ENCODE assay signal across 21 mouse cellular contexts in the genomic region with DNA sequence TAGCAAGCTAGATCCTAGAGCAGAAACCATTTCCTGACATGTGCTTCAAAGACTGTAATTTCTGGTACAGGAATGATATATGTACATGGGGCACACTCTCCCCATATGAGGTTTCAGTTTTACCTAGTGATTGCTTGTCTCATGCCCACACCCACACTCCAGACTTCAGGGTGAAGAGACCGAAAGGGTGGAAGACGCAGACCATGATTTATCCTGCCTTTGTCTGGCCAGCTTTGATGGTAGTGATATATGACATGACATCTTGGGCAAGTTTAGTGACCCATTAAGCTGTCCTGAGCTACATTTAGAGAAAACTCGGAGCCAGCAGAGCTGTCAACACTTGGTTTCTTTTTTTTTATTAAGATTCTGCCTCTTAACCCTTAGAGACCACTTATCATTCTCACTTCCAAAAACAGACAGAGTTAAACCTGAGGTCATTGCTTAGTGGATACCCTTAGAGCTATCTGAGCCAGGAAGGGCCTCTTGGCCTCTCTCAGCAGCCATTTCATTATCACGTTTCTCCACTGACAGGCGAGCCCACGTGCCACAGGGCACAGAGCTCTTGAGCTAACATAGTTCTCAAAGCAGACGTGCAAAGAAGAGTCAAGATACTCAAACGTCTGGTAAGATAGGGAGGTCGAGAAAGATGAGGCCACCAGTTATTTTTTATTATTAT.
A peak's percentile ranks its signal among the peaks of the same experiment; 100 is the strongest.
DNase-seq lines count a peak whose midpoint lies in the region; ATAC-seq lines count a peak whose summit lies in the region.
"Had no signal": no experiment of that assay in that cellular context is flagged by ENCODE, and none has a peak within 500 bp of the region (broad histone marks: within the 10 kb centered on the region; RNA-seq: fewer than 3 reads in every experiment).

No protein-coding gene starts in this region.

- H3K9ac ChIP-seq in heart, embryonic 12.5 days = no peak overlapping the region
- no peak overlapping the region for H3K9ac ChIP-seq in heart, embryonic 15.5 days
- H3K9ac ChIP-seq in forebrain, embryonic 13.5 days = no peak overlapping the region
- H3K9ac ChIP-seq: embryonic facial prominence, embryonic 13.5 days; limb, embryonic 12.5 days; liver, embryonic 12.5 days had no signal

- H3K4me1 ChIP-seq in heart, embryonic 12.5 days (replicated peaks) = peaks cover 12% of the 10 kb centered on the region
- H3K4me1 ChIP-seq in heart, embryonic 15.5 days (replicated peaks) = peaks cover 11% of the 10 kb centered on the region
- H3K4me1 ChIP-seq in forebrain, embryonic 13.5 days = no peaks in the 10 kb centered on the region
- H3K4me1 ChIP-seq: embryonic facial prominence, embryonic 13.5 days; hindbrain, embryonic 10.5 days; limb, embryonic 12.5 days; liver, embryonic 12.5 days had no signal

- H3K9me3 ChIP-seq in heart, embryonic 12.5 days (replicated peaks) = peaks cover 7% of the 10 kb centered on the region; the same call in 1 of the 2 replicates
- H3K9me3 ChIP-seq in heart, embryonic 15.5 days (replicated peaks) = no peaks in the 10 kb centered on the region
- no peaks in the 10 kb centered on the region for H3K9me3 ChIP-seq in forebrain, embryonic 13.5 days (replicated peaks)
- H3K9me3 ChIP-seq: embryonic facial prominence, embryonic 13.5 days; hindbrain, embryonic 10.5 days; limb, embryonic 12.5 days; liver, embryonic 12.5 days had no signal

- no peak for DNase-seq in heart, adult 8-10 months (ENCODE audit: low spot score)
- DNase-seq in embryo, embryonic 11 days = peak; percentile 43
- DNase-seq in retina, embryonic 14.5 days (ENCODE audit: low spot score) = peak; percentile 16
- DNase-seq in spleen, adult 18-20 months = no peak
- DNase-seq: cerebellum, adult 2 months; cerebellum, postnatal 36 days; kidney, adult 11 months; lung, adult 2 months; right cerebral cortex, postnatal 4 days; thymus, postnatal 25 days had no signal

- no peak overlapping the region for H3K27ac ChIP-seq in heart, embryonic 12.5 days (ENCODE audit: poor library complexity, severe bottlenecking)
- no peak overlapping the region for H3K27ac ChIP-seq in heart, embryonic 15.5 days
- H3K27ac ChIP-seq in forebrain, embryonic 13.5 days = no peak overlapping the region
- H3K27ac ChIP-seq: embryonic facial prominence, embryonic 13.5 days; hindbrain, embryonic 10.5 days; hindbrain, postnatal 0 days; limb, embryonic 12.5 days; liver, embryonic 12.5 days had no signal

- H3K36me3 ChIP-seq in heart, embryonic 12.5 days = no peaks in the 10 kb centered on the region
- H3K36me3 ChIP-seq in heart, embryonic 15.5 days = no peaks in the 10 kb centered on the region
- no peaks in the 10 kb centered on the region for H3K36me3 ChIP-seq in forebrain, embryonic 13.5 days (ENCODE audit: poor library complexity, severe bottlenecking)
- H3K36me3 ChIP-seq: embryonic facial prominence, embryonic 13.5 days; hindbrain, embryonic 10.5 days; limb, embryonic 12.5 days; liver, embryonic 12.5 days had no signal

- peak overlapping the region; percentile 48 for H3K4me2 ChIP-seq in heart, embryonic 12.5 days
- H3K4me2 ChIP-seq in heart, embryonic 15.5 days = peak overlapping the region; percentile 29
- H3K4me2 ChIP-seq in forebrain, embryonic 13.5 days = no peak overlapping the region
- H3K4me2 ChIP-seq: embryonic facial prominence, embryonic 13.5 days; limb, embryonic 12.5 days; liver, embryonic 12.5 days had no signal

- H3K27me3 ChIP-seq in heart, embryonic 12.5 days (replicated peaks) = peaks cover 66% of the 10 kb centered on the region
- H3K27me3 ChIP-seq in heart, embryonic 15.5 days = peaks cover 63% of the 10 kb centered on the region
- H3K27me3 ChIP-seq in forebrain, embryonic 13.5 days = no peaks in the 10 kb centered on the region
- H3K27me3 ChIP-seq: CH12.LX; embryonic facial prominence, embryonic 13.5 days; limb, embryonic 12.5 days; liver, embryonic 12.5 days had no signal

- WGBS in heart, embryonic 12.5 days = 10% methylated on average over 9 of the region's 9 CpGs
- 13% methylated on average over 9 of the region's 9 CpGs for WGBS in heart, embryonic 15.5 days
- 84% methylated on average over 9 of the region's 9 CpGs for WGBS in forebrain, embryonic 13.5 days

- no peak overlapping the region for H3K4me3 ChIP-seq in heart, embryonic 12.5 days
- H3K4me3 ChIP-seq in heart, embryonic 15.5 days = no peak overlapping the region
- H3K4me3 ChIP-seq in forebrain, embryonic 13.5 days = no peak overlapping the region
- H3K4me3 ChIP-seq: embryonic facial prominence, embryonic 13.5 days; hindbrain, embryonic 10.5 days; limb, embryonic 12.5 days; liver, embryonic 12.5 days; megakaryocyte, embryonic 14.5 days had no signal

- peak; percentile 78 for ATAC-seq in heart, embryonic 12.5 days (ENCODE audit: insufficient number of reproducible peaks, low FRiP score)
- peak; percentile 76 for ATAC-seq in heart, embryonic 15.5 days (replicated peaks; ENCODE audit: insufficient number of reproducible peaks, insufficient read depth, low FRiP score, low read depth)
- ATAC-seq in forebrain, embryonic 13.5 days = no peak
- ATAC-seq: forebrain, embryonic 16.5 days; hindbrain, postnatal 0 days; liver, embryonic 12.5 days had no signal

Comparison
In these comparisons a context has a peak if more than half of its experiments do, and no peak if none do; other contexts are left out.
1. DNase-seq: peak in embryo, embryonic 11 days (single experiment) and retina, embryonic 14.5 days (single experiment); none in heart, adult 8-10 months (single experiment) and spleen, adult 18-20 months (0 of 2).